Mouse (Mus musculus) brain, embryonic 14.5 days (tissue): ENCODE results near the gene Cxxc4.
A peak's percentile ranks its signal among the peaks of the same experiment; 100 is the strongest.

Experiments used
- CTCF ChIP-seq: fragments of 200-500 bp; IDR thresholded peaks from 2 replicates; pipeline ENCODE4 v1.5.1; 2012; ENCODE audit warnings: inconsistent platforms, mild to moderate bottlenecking, moderate library complexity, borderline replicate concordance; ENCODE audit not compliant: insufficient read depth, insufficient read length; ENCODE audit errors: extremely low read depth
- POLR2A ChIP-seq: fragments of 200-500 bp; IDR thresholded peaks from 2 replicates; pipeline ENCODE4 v1.6.1; 2012; ENCODE audit warnings: mild to moderate bottlenecking, inconsistent platforms, borderline replicate concordance; ENCODE audit not compliant: poor library complexity, insufficient read depth, insufficient read length, severe bottlenecking; ENCODE audit errors: extremely low read depth

DNA sequence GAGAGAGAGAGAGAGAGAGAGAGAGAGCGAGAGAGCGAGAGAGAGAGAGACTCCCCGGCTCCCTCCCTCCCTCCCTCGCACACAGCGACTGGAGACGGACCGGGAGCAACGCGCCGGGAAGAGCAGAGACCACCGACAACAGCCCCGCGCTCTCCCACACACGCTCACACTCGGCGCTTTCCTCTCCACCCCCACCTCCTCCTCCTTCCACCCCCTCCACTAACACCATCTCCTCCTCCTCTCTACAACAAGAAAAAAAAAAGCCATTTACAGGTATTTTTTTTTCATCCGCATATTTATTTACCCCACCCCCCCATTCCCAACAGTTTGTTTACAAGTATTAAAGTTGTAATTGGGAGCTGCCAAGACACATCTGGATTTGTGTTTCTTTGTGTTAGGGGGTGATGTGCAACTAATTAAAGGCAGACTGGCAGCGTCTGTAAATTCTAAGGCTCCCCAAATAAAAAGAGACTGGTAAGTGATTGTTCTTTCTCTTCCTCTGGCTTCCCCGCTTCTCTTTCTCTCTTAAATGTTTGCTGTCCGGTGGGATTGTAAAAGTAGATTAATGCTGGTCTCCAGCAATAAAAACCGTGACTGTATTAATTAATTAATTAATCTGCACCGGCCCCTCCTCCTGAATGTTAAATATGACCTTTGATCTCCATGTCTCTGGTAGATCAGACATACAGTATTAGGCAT is at the start of gene Cxxc4:
- TF ChIP-seq CTCF (no peak), POLR2A (peak; percentile 69; the same call in 1 of the 2 replicates)
